Mouse (Mus musculus) heart, adult 2 months (tissue): Measurements from ENCODE around the gene Eif5a. TPM values are rescaled to one million over a fixed set of nuclear protein-coding genes. Genes with fewer than 3 reads are reported as not detected.

Experiments
- DNase-seq, 2 experiments: peaks; one replicate each; pipeline ENCODE4 v3.0.0; 2021
- H3K27ac ChIP-seq: fragments of 200-600 bp; 2 replicates; pipeline ENCODE4 v1.8.1; 2022
- H3K27me3 ChIP-seq: fragments of 200-500 bp; 2 replicates; pipeline ENCODE4 v1.6.1; 2012; ENCODE audit warnings: mild to moderate bottlenecking, low read length, inconsistent platforms, mixed read lengths; ENCODE audit not compliant: control insufficient read depth, insufficient read depth
- H3K36me3 ChIP-seq: fragments of 200-500 bp; 2 replicates; pipeline ENCODE4 v1.6.1; 2012; ENCODE audit warnings: low read length, inconsistent platforms; ENCODE audit not compliant: control insufficient read depth, insufficient read depth
- H3K4me1 ChIP-seq: fragments of 200-500 bp; 2 replicates; pipeline ENCODE4 v1.6.1; 2011; ENCODE audit warnings: low read length; ENCODE audit not compliant: control insufficient read depth, insufficient read depth
- H3K4me3 ChIP-seq: fragments of 200-600 bp; 2 replicates; pipeline ENCODE4 v1.8.1; 2022
- H3K79me2 ChIP-seq: fragments of 200-500 bp; replicated peaks from 2 replicates; pipeline ENCODE4 v1.6.1; 2012; ENCODE audit warnings: mild to moderate bottlenecking, inconsistent platforms, low read length, moderate library complexity, mixed read lengths; ENCODE audit not compliant: control insufficient read depth, insufficient read depth
- H3K9ac ChIP-seq: fragments of 200-500 bp; 2 replicates; pipeline ENCODE4 v1.6.1; 2012; ENCODE audit warnings: low read depth, mild to moderate bottlenecking, control low read depth, inconsistent platforms, low read length, mixed read lengths
- CTCF ChIP-seq: fragments of 200-600 bp; IDR thresholded peaks from 2 replicates; pipeline ENCODE4 v1.8.1; 2022; ENCODE audit warnings: antibody characterized with exemption, mild to moderate bottlenecking, moderate library complexity
- EP300 ChIP-seq: fragments of 200-500 bp; IDR thresholded peaks from 2 replicates; pipeline ENCODE4 v1.6.1; 2011; ENCODE audit warnings: low read depth, low read length, control low read depth; ENCODE audit not compliant: insufficient read depth
- POLR2A ChIP-seq: fragments of 200-500 bp; IDR thresholded peaks from 2 replicates; pipeline ENCODE4 v1.6.1; 2011; ENCODE audit warnings: mild to moderate bottlenecking, low read depth, low read length, control low read depth; ENCODE audit not compliant: insufficient read depth
- WGBS: fragments of 180-500 bp; shearing (Covaris S2); methylation state at CpG from one replicate; pipeline ENCODE4 v1.1.7; 2018; 5-methylcytosine and 5-hydroxymethylcytosine counted together
- intact Hi-C: fragments of 180-260 bp; cut with DNase I; formaldehyde crosslinking; loops from one replicate; pipeline ENCODE4 v1.15.1; 2025
- polyA plus RNA-seq: library from polyadenylated mRNA; depleted of rRNA; stranded (reverse); fragments of >200 nt; gene quantifications from 2 replicates; pipeline ENCODE4 v1.2.3, GENCODE M21; 2012
- total RNA-seq, 2 experiments: library from RNA; stranded (reverse); gene quantifications; 2 replicates each; pipeline ENCODE4 v1.2.3; 2021

The Eif5a gene
- total and polyA plus RNA-seq, 3 experiments = 360 to 444 (median 397) TPM

- Histone ChIP-seq H3K36me3 (no peaks in the 10 kb centered on the region), H3K4me3 (peak overlapping the region; percentile 35), H3K9ac (peak overlapping the region; percentile 51), H3K4me1 (peaks cover 2% of the 10 kb centered on the region; the same call in 1 of the 2 replicates), H3K27me3 (peaks cover 11% of the 10 kb centered on the region), H3K27ac (no peak overlapping the region), H3K79me2 (no peaks in the 10 kb centered on the region)
- intact Hi-C loops = no loop called here
- no peak for TF ChIP-seq EP300
- TF ChIP-seq CTCF = no peak
- TF ChIP-seq POLR2A = no peak
- peak; percentile 29 to 49 for DNase-seq
- 6% methylated on average over 53 of the region's 59 CpGs for WGBS
Observed at GRCm38 (mm10) chr11:69966006-69966859, 44.5 kb upstream of the Eif5a start.

GRCm38 (mm10) chr11:69965271-69966005, 43.7 kb upstream of the Eif5a start:
- Histone ChIP-seq H3K27me3 (peaks cover 11% of the 10 kb centered on the region), H3K36me3 (no peaks in the 10 kb centered on the region), H3K79me2 (no peaks in the 10 kb centered on the region), H3K4me3 (no peak overlapping the region), H3K9ac (no peak overlapping the region), H3K4me1 (peaks cover 2% of the 10 kb centered on the region; the same call in 1 of the 2 replicates), H3K27ac (no peak overlapping the region)
- intact Hi-C loops = no loop called here
- 10% methylated on average over 49 of the region's 49 CpGs for WGBS
- DNase-seq = no peak
- TF ChIP-seq CTCF (no peak), POLR2A (no peak)

- WGBS = 27% methylated on average over 24 of the region's 24 CpGs
- H3K79me2 ChIP-seq = no peaks in the 10 kb centered on the region
- no peaks in the 10 kb centered on the region for H3K36me3 ChIP-seq
- H3K27ac ChIP-seq = no peak within 1 kb of the TSS
- intact Hi-C loops = no loop called here
- H3K4me3 ChIP-seq = no peak within 1 kb of the TSS
- no peak for DNase-seq
- H3K27me3 ChIP-seq = peaks cover 11% of the 10 kb centered on the region
- no peak within 1 kb of the TSS for H3K9ac ChIP-seq
- H3K4me1 ChIP-seq = peaks cover 2% of the 10 kb centered on the region; the same call in 1 of the 2 replicates
- TF ChIP-seq POLR2A (no peak), EP300 (no peak), CTCF (no peak)
Observed at GRCm38 (mm10) chr11:69964650-69965270, 43.0 kb upstream of the Eif5a start, which contains the start of gene Cldn7. Cldn7 (plus strand) TSS chr11:69964779.

- Histone ChIP-seq H3K4me3 (no peak overlapping the region), H3K36me3 (no peaks in the 10 kb centered on the region), H3K27me3 (peaks cover 11% of the 10 kb centered on the region), H3K27ac (no peak overlapping the region), H3K79me2 (no peaks in the 10 kb centered on the region), H3K9ac (no peak overlapping the region), H3K4me1 (peaks cover under 1% of the 10 kb centered on the region; the same call in 1 of the 2 replicates)
- no peak for TF ChIP-seq POLR2A
- no peak for TF ChIP-seq CTCF
- TF ChIP-seq EP300 = no peak
- DNase-seq = no peak
- WGBS = 36% methylated on average over 5 of the region's 5 CpGs
- intact Hi-C loops = no loop called here
Observed at GRCm38 (mm10) chr11:69961841-69962240, 40.1 kb upstream of the Eif5a start.

GRCm38 (mm10) chr11:69960616-69961015, 38.9 kb upstream of the Eif5a start:
- intact Hi-C loops = no loop called here
- H3K36me3 ChIP-seq = no peaks in the 10 kb centered on the region
- peak; percentile 34 for TF ChIP-seq CTCF
- TF ChIP-seq EP300 = no peak
- no peaks in the 10 kb centered on the region for H3K79me2 ChIP-seq
- no peaks in the 10 kb centered on the region for H3K4me1 ChIP-seq
- no peak overlapping the region for H3K27ac ChIP-seq
- H3K27me3 ChIP-seq = peaks cover 7% of the 10 kb centered on the region
- DNase-seq = no peak
- H3K4me3 ChIP-seq = no peak overlapping the region
- 32% methylated on average over 5 of the region's 5 CpGs for WGBS
- no peak overlapping the region for H3K9ac ChIP-seq
